Mouse (Mus musculus) urinary bladder, postnatal 36 days (tissue): Measurements from ENCODE around the gene Islr2.

Source experiments
- DNase-seq, 2 experiments: peaks; one replicate each; pipeline ENCODE4 v3.0.0; 2022; ENCODE audit warnings: low spot score in 2 of 2, mixed read lengths in 1 of 2

The Islr2 gene

DNA sequence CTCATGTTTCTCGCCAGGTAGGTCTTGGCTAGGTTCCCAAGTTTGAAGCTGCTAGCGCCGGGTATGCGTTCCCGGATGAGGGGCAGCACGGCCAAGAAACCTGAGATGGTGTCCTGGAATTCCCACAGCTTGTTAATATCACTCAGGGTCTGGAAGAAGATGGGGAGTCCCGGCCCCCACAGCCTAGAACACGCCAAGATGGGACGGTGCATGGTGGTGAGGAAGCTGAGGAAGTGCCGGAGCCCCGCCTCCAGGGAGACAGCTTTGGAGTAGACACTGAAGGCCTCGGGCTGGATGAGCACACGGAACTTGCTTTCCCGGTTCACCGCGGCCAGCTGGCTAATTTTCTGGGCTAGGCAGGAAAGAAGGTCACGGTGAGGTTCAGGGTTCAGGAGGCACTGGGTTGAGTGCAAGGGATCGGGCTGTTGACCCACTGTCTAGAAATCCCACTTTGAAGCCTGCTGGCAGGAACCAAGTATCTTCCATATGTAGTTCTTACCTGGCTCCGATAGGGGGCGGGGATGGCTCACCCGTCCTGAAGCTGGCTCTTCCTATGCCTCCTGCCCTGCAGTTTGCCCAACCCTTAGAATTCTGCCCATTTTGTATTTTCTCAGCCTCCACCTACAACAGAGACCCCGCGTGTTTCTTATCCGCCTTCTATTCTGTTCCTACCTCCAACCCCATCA lies 16.2 kb upstream of the Islr2 start:
- no peak for DNase-seq

GRCm38 (mm10) chr9:58218539-58218938 lies 14.4 kb upstream of the Islr2 start:
- DNase-seq, result no peak

- DNase-seq, result no peak
These were observed 12.3 kb upstream of the Islr2 start for GRCm38 (mm10) chr9:58216402-58216801.

GRCm38 (mm10) chr9:58214519-58215180 lies 10.5 kb upstream of the Islr2 start:
- DNase-seq, result no peak

- no peak for DNase-seq
These were observed 9.7 kb upstream of the Islr2 start for GRCm38 (mm10) chr9:58213865-58214264.

- no peak for DNase-seq
These were observed 9.3 kb upstream of the Islr2 start for GRCm38 (mm10) chr9:58213377-58213776.

- no peak for DNase-seq
These were observed 6.1 kb upstream of the Islr2 start for GRCm38 (mm10) chr9:58210304-58210627.

DNA sequence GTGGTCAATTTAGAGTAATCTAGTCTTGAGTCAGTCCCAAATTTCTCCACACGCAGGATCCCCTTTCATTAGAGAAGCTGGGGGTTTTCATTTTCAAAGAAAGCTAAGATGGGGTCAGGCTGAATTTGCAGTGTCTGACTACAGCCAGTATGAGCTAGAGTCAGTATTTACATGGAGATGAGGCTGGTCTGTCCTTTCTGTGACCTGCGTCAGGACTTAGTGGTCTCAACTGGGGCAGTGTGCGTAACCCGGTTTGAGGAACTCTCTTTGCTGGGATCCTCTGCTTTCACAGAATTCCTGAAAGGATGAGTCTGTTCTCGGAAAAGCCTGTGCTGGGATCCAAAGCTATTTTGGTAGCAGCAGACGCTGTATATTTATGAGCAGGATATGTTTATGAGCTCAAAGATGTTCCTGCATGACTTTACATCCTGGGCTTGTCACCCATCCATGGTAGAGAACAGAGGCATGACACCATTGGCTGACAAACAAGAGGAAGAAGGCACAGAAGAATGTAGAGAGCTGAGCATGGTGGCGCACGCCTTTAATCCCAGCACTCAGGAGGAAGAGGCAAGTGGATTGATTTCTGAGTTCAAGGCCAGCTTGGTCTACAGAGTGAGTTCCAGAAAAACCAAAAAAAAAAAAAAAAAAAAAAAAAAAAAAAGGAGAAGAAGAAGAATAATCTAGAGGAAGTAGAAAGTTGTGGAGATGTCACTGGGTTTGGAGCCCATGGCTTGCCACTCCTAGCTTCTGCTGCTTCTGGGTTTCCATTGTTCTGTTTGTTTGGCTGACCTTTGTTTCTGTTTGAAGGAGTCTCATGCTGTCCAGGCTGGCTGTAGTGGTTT lies 5.6 kb upstream of the Islr2 start:
- DNase-seq, result no peak

GRCm38 (mm10) chr9:58206013-58206412 lies 1.9 kb upstream of the Islr2 start:
- no peak for DNase-seq

GRCm38 (mm10) chr9:58204448-58205000 lies 405 bp upstream of the Islr2 start:
- peak; percentile 90 to 92 for DNase-seq

DNA sequence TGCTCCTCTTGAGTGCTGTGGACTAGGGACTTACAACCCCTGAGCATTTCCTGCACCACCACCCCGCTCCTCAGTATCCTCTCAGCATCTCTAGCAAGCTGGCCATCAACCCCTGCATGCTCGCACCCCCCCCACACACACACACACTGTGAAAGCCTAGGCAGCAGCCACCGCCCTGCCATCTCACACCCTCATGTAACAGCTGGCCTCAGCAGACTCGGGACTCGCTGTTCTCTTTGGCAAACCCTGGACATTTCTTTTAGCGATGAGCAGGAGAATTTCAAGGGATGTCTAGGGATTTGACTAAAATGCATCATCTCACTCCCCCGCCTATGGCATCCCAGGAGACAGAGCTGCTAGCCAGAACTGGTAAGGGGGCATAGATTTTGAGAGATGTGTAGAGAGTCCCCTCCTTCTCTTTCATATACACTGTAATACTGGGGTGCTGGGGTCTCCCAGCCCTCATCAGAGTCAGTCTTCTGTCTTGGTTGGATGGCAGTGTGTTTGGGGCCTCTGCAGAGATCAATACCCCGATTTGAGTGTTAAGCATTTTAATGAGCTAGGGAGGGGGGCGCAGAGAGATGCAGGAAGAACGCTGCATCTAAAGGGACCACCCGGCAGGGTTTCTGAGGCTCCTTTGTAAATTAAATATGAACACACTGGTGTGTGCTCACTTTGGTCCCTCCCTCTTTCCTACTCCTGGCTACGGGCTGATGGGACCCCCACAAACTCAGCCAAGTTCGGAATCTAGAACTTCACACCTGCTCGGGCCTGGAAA lies 1.3 kb downstream of the Islr2 start:
- no peak for DNase-seq

DNA sequence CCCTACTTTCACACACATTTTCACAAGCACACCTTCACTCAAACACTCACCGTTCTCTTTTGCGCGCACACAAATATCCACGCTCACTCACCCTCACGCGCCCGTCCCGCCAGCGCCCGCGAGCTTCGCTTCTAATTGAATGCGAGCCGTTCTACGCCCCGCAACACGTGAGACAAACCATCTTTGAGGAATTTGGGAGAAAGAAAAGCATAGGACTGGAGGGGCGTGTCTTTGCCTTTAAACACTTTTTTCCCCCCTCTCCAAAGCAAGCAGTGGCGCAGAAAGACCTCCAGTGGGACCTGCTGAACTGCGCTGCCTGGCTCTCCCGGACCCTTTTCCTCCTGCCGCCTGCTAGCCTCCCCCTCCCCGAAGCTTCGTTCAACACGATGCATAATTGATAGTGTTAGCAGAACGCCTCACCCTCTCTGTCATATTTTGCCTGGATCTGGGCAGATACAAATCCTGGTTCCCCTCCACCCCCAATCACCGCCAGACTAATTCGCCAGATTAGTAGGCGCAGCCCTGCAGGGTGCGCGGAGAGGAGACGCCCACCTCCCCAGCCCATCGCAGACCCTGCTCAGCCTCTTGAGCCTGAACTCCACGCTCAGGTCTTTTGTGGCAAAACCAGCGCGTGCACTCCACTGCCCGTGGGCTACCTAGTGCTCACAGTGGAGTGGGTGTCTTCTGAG lies 2.1 kb downstream of the Islr2 start:
- no peak for DNase-seq

DNA sequence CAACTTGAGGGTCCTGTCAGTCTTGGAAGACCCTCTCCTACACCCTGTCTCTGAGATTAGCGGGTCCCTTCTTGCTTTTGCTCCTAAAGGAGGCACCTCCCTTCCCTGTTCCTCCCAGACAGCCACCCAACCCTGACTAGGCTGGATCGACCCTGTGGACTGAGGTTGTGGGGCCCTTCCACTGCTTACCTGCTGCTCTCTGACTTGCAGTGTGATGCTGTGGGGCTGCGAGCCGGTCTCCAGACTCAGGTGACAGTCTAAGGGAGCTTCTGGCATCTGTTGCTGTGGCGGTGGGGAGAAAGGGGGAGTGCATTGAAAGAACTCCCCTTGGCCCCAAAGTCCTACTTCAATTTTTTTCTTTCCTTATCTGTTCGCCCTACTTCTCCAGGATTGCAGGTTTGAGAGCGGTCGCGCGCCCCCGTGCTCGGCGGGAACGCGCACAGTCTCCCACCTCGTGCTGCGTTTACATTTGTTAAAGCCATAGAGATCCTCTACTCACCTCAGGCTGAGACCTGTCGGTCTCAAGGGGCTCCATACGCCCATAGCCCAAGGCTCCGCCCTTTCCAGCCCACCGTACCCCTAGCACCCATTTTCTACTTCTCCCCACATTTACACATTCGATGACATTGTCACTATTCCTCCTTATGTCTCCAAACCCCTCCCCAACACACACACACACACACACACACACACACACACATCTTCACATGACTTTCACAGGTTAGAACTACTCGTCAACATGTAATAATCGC lies 2.9 kb downstream of the Islr2 start:
- DNase-seq, result no peak

DNA sequence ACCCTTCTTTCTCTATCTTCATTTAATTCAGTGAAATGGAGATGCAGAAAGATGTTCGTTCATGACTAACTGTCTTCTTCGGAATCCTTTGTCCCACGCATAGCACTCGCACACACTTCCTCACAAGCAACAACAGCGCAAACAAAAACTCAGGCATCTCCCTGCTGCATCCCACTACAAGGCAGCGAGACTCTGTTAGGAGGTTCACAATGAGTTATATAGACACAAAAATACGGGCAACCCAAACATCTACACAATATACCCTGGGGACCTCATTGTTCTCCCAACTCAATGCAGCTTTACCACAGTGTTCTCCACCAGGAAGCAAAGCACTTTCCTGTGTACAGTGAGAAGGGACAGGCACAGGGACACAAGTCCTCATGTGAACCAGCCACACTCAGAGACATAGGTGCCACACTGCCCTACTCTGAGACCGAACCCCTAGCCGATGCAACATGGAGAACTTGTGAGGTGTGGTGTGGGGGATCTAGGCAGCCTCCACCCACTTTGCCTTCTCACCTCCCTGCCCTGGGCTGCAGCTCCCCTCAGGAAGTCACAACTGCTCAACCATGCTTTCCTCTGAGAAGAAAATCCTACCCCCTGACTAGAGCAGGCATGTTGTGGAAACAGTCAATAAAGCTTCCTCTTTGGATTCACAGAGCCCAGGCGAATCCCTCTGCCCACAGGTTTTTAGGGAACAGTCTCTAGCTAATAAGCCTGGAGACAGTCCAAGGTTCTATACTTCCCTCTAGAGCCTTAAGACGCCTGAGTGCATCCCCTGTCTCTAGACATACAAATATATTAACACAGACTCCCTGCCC lies 3.6 kb downstream of the Islr2 start:
- no peak for DNase-seq

- no peak for DNase-seq
These were observed 4.5 kb downstream of the Islr2 start for GRCm38 (mm10) chr9:58199381-58200269.

- DNase-seq, result no peak
These were observed 5.2 kb downstream of the Islr2 start for GRCm38 (mm10) chr9:58198801-58199371.

- peak in 1 of 2 experiments; percentile 46 for DNase-seq
These were observed 6.1 kb downstream of the Islr2 start for GRCm38 (mm10) chr9:58197781-58198701.
